In the genomic region with DNA sequence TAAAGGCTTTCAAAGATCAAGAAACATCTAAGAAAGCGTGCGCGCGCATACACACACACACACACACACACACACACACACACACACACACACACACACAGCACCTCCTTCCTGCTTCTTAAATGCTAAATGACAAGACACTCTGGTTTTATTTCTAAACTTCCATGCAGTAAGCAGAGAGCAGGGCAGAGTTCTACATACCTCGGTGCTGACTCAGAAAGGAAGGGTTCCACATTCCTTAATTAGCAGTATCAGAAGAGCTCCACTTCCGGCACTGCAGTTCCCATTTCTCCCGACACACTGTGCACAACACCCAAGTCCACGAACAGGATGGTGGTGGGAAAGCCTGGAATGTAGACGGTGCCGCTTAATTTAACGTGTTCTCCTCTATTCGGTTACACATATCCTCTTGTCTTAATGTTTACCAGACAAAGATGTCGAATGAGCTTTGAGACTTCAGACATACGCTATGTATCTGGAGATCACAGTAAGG, we compare ENCODE assay signal across 8 mouse cellular contexts. TPM values are rescaled to one million over a fixed set of nuclear protein-coding genes. Genes with fewer than 3 reads are reported as not detected.
A peak's percentile ranks its signal among the peaks of the same experiment; 100 is the strongest.
DNase-seq lines count a peak whose midpoint lies in the region; ATAC-seq and TF ChIP-seq lines count a peak whose summit lies in the region.

A gene (minus strand): TSS at position 443 of the 493 bp plus-strand sequence.

- H3K27ac ChIP-seq in testis, adult 2 months (ENCODE audit: control insufficient read depth, insufficient read depth, low read depth, low read length): no peak within 1 kb of the TSS
- H3K27ac ChIP-seq in embryonic facial prominence, embryonic 15.5 days (replicated peaks): peak within 1 kb of the TSS; percentile 66
- H3K27ac ChIP-seq in intestine, embryonic 14.5 days (ENCODE audit: low read depth): peak within 1 kb of the TSS; percentile 8
- peak within 1 kb of the TSS; percentile 69 for H3K27ac ChIP-seq in lung, postnatal 0 days (ENCODE audit: low read length)

- no peaks in the 10 kb centered on the region for H3K36me3 ChIP-seq in testis, adult 2 months (ENCODE audit: control insufficient read depth, insufficient read depth, low read length)
- no peaks in the 10 kb centered on the region for H3K36me3 ChIP-seq in embryonic facial prominence, embryonic 15.5 days
- H3K36me3 ChIP-seq in intestine, embryonic 14.5 days (ENCODE audit: control insufficient read depth, insufficient read depth, low read length): no peaks in the 10 kb centered on the region
- H3K36me3 ChIP-seq in lung, postnatal 0 days (ENCODE audit: insufficient read depth, low read length): no peaks in the 10 kb centered on the region

- TF ChIP-seq POLR2A in testis, adult 2 months (IDR thresholded peaks at IDR 0.05; ENCODE audit: control insufficient read depth, low read depth, low read length): no peak

- H3K4me2 ChIP-seq in embryonic facial prominence, embryonic 15.5 days (replicated peaks): peak within 1 kb of the TSS; percentile 24
- H3K4me2 ChIP-seq in intestine, embryonic 14.5 days (ENCODE audit: low read length): peak within 1 kb of the TSS; percentile 31
- peak within 1 kb of the TSS; percentile 40 for H3K4me2 ChIP-seq in lung, postnatal 0 days (replicated peaks; ENCODE audit: low read depth, low read length)

- no peaks in the 10 kb centered on the region for H3K27me3 ChIP-seq in testis, adult 2 months (ENCODE audit: control insufficient read depth, insufficient read depth, low read length)
- H3K27me3 ChIP-seq in embryonic facial prominence, embryonic 15.5 days: no peaks in the 10 kb centered on the region
- H3K27me3 ChIP-seq in intestine, embryonic 14.5 days (replicated peaks; ENCODE audit: control insufficient read depth, insufficient read depth, low read length): no peaks in the 10 kb centered on the region
- no peaks in the 10 kb centered on the region for H3K27me3 ChIP-seq in lung, postnatal 0 days (replicated peaks; ENCODE audit: insufficient read depth, low read length)

- H3K9ac ChIP-seq in embryonic facial prominence, embryonic 15.5 days: no peak within 1 kb of the TSS
- no peak within 1 kb of the TSS for H3K9ac ChIP-seq in intestine, embryonic 14.5 days (ENCODE audit: low read length)
- H3K9ac ChIP-seq in lung, postnatal 0 days (replicated peaks; ENCODE audit: low read depth): no peak within 1 kb of the TSS

- H3K4me3 ChIP-seq in testis, adult 2 months (ENCODE audit: control insufficient read depth, low read depth, low read length): no peak within 1 kb of the TSS
- H3K4me3 ChIP-seq in embryonic facial prominence, embryonic 15.5 days (replicated peaks): no peak within 1 kb of the TSS
- H3K4me3 ChIP-seq in intestine, embryonic 14.5 days (ENCODE audit: low read depth, low read length): no peak within 1 kb of the TSS
- 0 out of 2 replicates have a peak within 1 kb of the TSS, but pooled peaks have one; percentile 6 for H3K4me3 ChIP-seq in lung, postnatal 0 days (ENCODE audit: low read depth, low read length)

- peaks cover 2% of the 10 kb centered on the region for H3K4me1 ChIP-seq in testis, adult 2 months (ENCODE audit: control insufficient read depth, insufficient read depth, low read length)
- peaks cover 13% of the 10 kb centered on the region for H3K4me1 ChIP-seq in embryonic facial prominence, embryonic 15.5 days
- peaks cover 16% of the 10 kb centered on the region for H3K4me1 ChIP-seq in intestine, embryonic 14.5 days (replicated peaks; ENCODE audit: control insufficient read depth, insufficient read depth, low read length)
- H3K4me1 ChIP-seq in lung, postnatal 0 days (ENCODE audit: insufficient read depth, low read depth, low read length): peaks cover 7% of the 10 kb centered on the region; the same call in 1 of the 2 replicates

- no peaks in the 10 kb centered on the region for H3K9me3 ChIP-seq in embryonic facial prominence, embryonic 15.5 days (replicated peaks)
- no peaks in the 10 kb centered on the region for H3K9me3 ChIP-seq in intestine, embryonic 14.5 days (ENCODE audit: control insufficient read depth, low read length)
- no peaks in the 10 kb centered on the region for H3K9me3 ChIP-seq in lung, postnatal 0 days (ENCODE audit: low read length)

- TF ChIP-seq CTCF in testis, adult 2 months (IDR thresholded peaks at IDR 0.05; ENCODE audit: control insufficient read depth, insufficient read depth, insufficient replicate concordance, low read depth, low read length): no peak
- TF ChIP-seq CTCF in lung, postnatal 0 days (IDR thresholded peaks at IDR 0.05): peak; percentile 64

- no peak for ATAC-seq in embryonic facial prominence, embryonic 15.5 days (ENCODE audit: insufficient number of reproducible peaks, low FRiP score, low TSS enrichment, low read depth)
- ATAC-seq in intestine, embryonic 14.5 days (replicated peaks; ENCODE audit: low FRiP score, low TSS enrichment, low read depth): peak; percentile 61; the same call in 1 of the 2 replicates
- peak; percentile 93 for ATAC-seq in lung, postnatal 0 days

- no peak for DNase-seq in testis, postnatal 14 days (ENCODE audit: low spot score)
- no peak for DNase-seq in intestine, embryonic 14.5 days (ENCODE audit: low spot score)
- peak; percentile 95 for DNase-seq in lung, postnatal 0 days (ENCODE audit: low spot score)
- DNase-seq in cerebellum, postnatal 36 days: no peak
- DNase-seq in right cerebral cortex, postnatal 36 days (ENCODE audit: low spot score in 2 of 2): no peak
- no peak for DNase-seq in left cerebral cortex, adult 9 months (ENCODE audit: low spot score in 2 of 2)

- 19% methylated on average over 14 of the region's 14 CpGs for whole genome bisulfite sequencing in embryonic facial prominence, embryonic 15.5 days
- 30% methylated on average over 14 of the region's 14 CpGs for WGBS in intestine, embryonic 14.5 days
- 11% methylated on average over 13 of the region's 14 CpGs for WGBS in lung, postnatal 0 days

- TF ChIP-seq EP300 in lung, postnatal 0 days (IDR thresholded peaks at IDR 0.05): peak; percentile 29

RNA-seq across cellular contexts. Expression of the gene that starts here (rescaled TPM):
- polyA plus RNA-seq in testis, adult 2 months (2012; rRNA removed): 74.6 and 80.0 TPM in 2 replicates
- polyA plus RNA-seq in embryonic facial prominence, embryonic 15.5 days (2015; fragmentation: Nextera tagmentation; extraction: Ambion mirVana): 3.9 and 4.1 TPM in 2 replicates
- polyA plus RNA-seq in intestine, embryonic 14.5 days (2014; fragmentation: Nextera tagmentation; extraction: Ambion mirVana): 3.8 and 4.3 TPM in 2 replicates
- polyA plus RNA-seq in lung, postnatal 0 days (2015; fragmentation: Nextera tagmentation; extraction: Ambion mirVana): 4.0 and 4.4 TPM in 2 replicates

Comparison
In these comparisons a context has a peak if more than half of its experiments do, and no peak if none do; other contexts are left out.
1. RNA of the gene that starts here (polyA plus RNA-seq): 74.6 to 80.0 TPM in testis, adult 2 months; 4.0 to 4.4 TPM in lung, postnatal 0 days, 3.8 to 4.3 TPM in intestine, embryonic 14.5 days and 3.9 to 4.1 TPM in embryonic facial prominence, embryonic 15.5 days; every median in the first group is over 10 times any median in the second.
2. Peak in every context shown above with its lines, with median percentiles within 50 percentile points of each other: H3K4me2 ChIP-seq.